Mouse (Mus musculus) G1E (cell line): ENCODE measurements around the gene Dhx29. TPM values are rescaled to one million over a fixed set of nuclear protein-coding genes. Genes with fewer than 3 reads are reported as not detected.

Experiments used
- ATAC-seq: 2 replicates; pipeline ENCODE4 v1.8.0; 2016; ENCODE audit warnings: mild to moderate bottlenecking; ENCODE audit not compliant: insufficient number of reproducible peaks, poor library complexity, low FRiP score, severe bottlenecking; ENCODE audit errors: extremely low read depth
- DNase-seq: peaks from one replicate; pipeline ENCODE4 v3.0.0; 2012; ENCODE audit warnings: low spot score
- H3K27me3 ChIP-seq: 2 replicates; pipeline ENCODE4 v1.6.1; 2012; ENCODE audit warnings: mild to moderate bottlenecking, low read length, inconsistent platforms; ENCODE audit not compliant: insufficient read depth
- H3K36me3 ChIP-seq: replicated peaks from 2 replicates; pipeline ENCODE3; 2012; ENCODE audit warnings: mild to moderate bottlenecking, inconsistent platforms
- H3K4me1 ChIP-seq: 2 replicates; pipeline ENCODE4 v1.6.1; 2012; ENCODE audit warnings: low read depth, low read length, inconsistent platforms, mixed read lengths; ENCODE audit not compliant: insufficient read depth
- H3K4me3 ChIP-seq: 2 replicates; pipeline ENCODE4 v1.5.1; 2012; ENCODE audit warnings: low read depth, mild to moderate bottlenecking, inconsistent platforms, low read length, moderate library complexity, mixed read lengths
- H3K9me3 ChIP-seq: replicated peaks from 2 replicates; pipeline ENCODE4 v1.6.1; 2012; ENCODE audit warnings: inconsistent platforms
- CTCF ChIP-seq: IDR thresholded peaks from 2 replicates; pipeline ENCODE4 v1.5.1; 2012; ENCODE audit warnings: low read depth, low read length, inconsistent platforms, mixed read lengths
- GATA1 ChIP-seq: IDR thresholded peaks from 2 replicates; pipeline ENCODE4 v1.6.1; 2012; ENCODE audit warnings: borderline replicate concordance, low read length, inconsistent platforms, mixed read lengths
- GATA2 ChIP-seq: IDR thresholded peaks from 2 replicates; pipeline ENCODE4 v1.6.1; 2012; ENCODE audit warnings: low read depth, low read length, inconsistent platforms, borderline replicate concordance
- POLR2AphosphoS5 ChIP-seq: IDR thresholded peaks from 2 replicates; pipeline ENCODE4 v1.6.1; 2012; ENCODE audit warnings: low read depth, low read length, inconsistent platforms; ENCODE audit not compliant: insufficient replicate concordance
- TAL1 ChIP-seq: conservative IDR thresholded peaks from 2 replicates; pipeline ENCODE4 v1.6.1; 2012; ENCODE audit warnings: low read depth, low read length, inconsistent platforms, mixed read lengths
- polyA plus RNA-seq: library from polyadenylated mRNA; stranded (reverse); fragments of >175 nt; gene quantifications from 2 replicates; pipeline ENCODE4 v1.2.3, GENCODE M21; 2012
- total RNA-seq, 2 experiments: library from RNA; stranded (forward) in 1 of 2; stranded (reverse) in 1 of 2; fragments of 200-1000 nt in 1 of 2; fragments of >200 nt in 1 of 2; fragmentation: Nextera tagmentation in 1 of 2; gene quantifications; 2 replicates each; pipeline ENCODE4 v1.2.3; 2014 to 2017

Gene Dhx29
- total and polyA plus RNA-seq, 3 experiments: 7.2 to 57.6 (median 20.1) TPM

- H3K4me3 ChIP-seq: no peak overlapping the region
- TF ChIP-seq CTCF (no peak), POLR2AphosphoS5 (no peak), TAL1 (no peak), GATA2 (no peak), GATA1 (no peak)
- peaks cover 89% of the 10 kb centered on the region for H3K36me3 ChIP-seq
- H3K9me3 ChIP-seq: no peaks in the 10 kb centered on the region
- no peak for DNase-seq
- no peaks in the 10 kb centered on the region for H3K27me3 ChIP-seq
- ATAC-seq: no peak
- peaks cover 7% of the 10 kb centered on the region; the same call in 1 of the 2 replicates for H3K4me1 ChIP-seq
Observed at GRCm38 (mm10) chr13:112945312-112945711, 18.1 kb downstream of the Dhx29 start.

- Histone ChIP-seq H3K9me3 (no peaks in the 10 kb centered on the region), H3K36me3 (peaks cover 90% of the 10 kb centered on the region), H3K4me1 (peaks cover 7% of the 10 kb centered on the region; the same call in 1 of the 2 replicates), H3K27me3 (no peaks in the 10 kb centered on the region), H3K4me3 (no peak overlapping the region)
- DNase-seq (no peak), ATAC-seq (no peak)
- TF ChIP-seq GATA2: no peak
- no peak for TF ChIP-seq GATA1
Observed at GRCm38 (mm10) chr13:112945900-112946299, 18.6 kb downstream of the Dhx29 start.

- no peak overlapping the region for H3K4me3 ChIP-seq
- no peaks in the 10 kb centered on the region for H3K9me3 ChIP-seq
- DNase-seq: no peak
- ATAC-seq: no peak
- TF ChIP-seq TAL1 (no peak), GATA1 (no peak), POLR2AphosphoS5 (no peak), GATA2 (no peak), CTCF (no peak)
- no peaks in the 10 kb centered on the region for H3K27me3 ChIP-seq
- no peaks in the 10 kb centered on the region for H3K4me1 ChIP-seq
- peaks cover 87% of the 10 kb centered on the region for H3K36me3 ChIP-seq
Observed at GRCm38 (mm10) chr13:112954067-112954466, 26.8 kb downstream of the Dhx29 start.

- H3K27me3 ChIP-seq: no peaks in the 10 kb centered on the region
- no peak for DNase-seq
- TF ChIP-seq GATA1: no peak
- TF ChIP-seq GATA2: no peak
- no peak for TF ChIP-seq TAL1
- no peak for TF ChIP-seq CTCF
- TF ChIP-seq POLR2AphosphoS5: no peak
- no peaks in the 10 kb centered on the region for H3K9me3 ChIP-seq
- H3K36me3 ChIP-seq: peaks cover 86% of the 10 kb centered on the region
- ATAC-seq: no peak
- H3K4me3 ChIP-seq: no peak overlapping the region
- no peaks in the 10 kb centered on the region for H3K4me1 ChIP-seq
Observed at GRCm38 (mm10) chr13:112963081-112963480, 35.8 kb downstream of the Dhx29 start.

- no peak for DNase-seq
- no peak for TF ChIP-seq CTCF
- no peak for TF ChIP-seq POLR2AphosphoS5
- no peak for TF ChIP-seq TAL1
- TF ChIP-seq GATA1: no peak
- no peak for TF ChIP-seq GATA2
- ATAC-seq: no peak
- H3K9me3 ChIP-seq: no peaks in the 10 kb centered on the region
- no peaks in the 10 kb centered on the region for H3K27me3 ChIP-seq
- H3K4me1 ChIP-seq: no peaks in the 10 kb centered on the region
- no peak overlapping the region for H3K4me3 ChIP-seq
- H3K36me3 ChIP-seq: peaks cover 85% of the 10 kb centered on the region
Observed at GRCm38 (mm10) chr13:112964421-112964820, 37.2 kb downstream of the Dhx29 start.

GRCm38 (mm10) chr13:112967267-112967666 is 40.0 kb downstream of the Dhx29 start:
- no peak overlapping the region for H3K4me3 ChIP-seq
- H3K9me3 ChIP-seq: no peaks in the 10 kb centered on the region
- ATAC-seq (no peak), DNase-seq (no peak)
- no peaks in the 10 kb centered on the region for H3K4me1 ChIP-seq
- 0 out of 2 replicates have a peak, but pooled peaks cover 2% of the 10 kb centered on the region for H3K27me3 ChIP-seq
- peaks cover 67% of the 10 kb centered on the region for H3K36me3 ChIP-seq
- no peak for TF ChIP-seq TAL1
- no peak for TF ChIP-seq POLR2AphosphoS5
- TF ChIP-seq CTCF: no peak
- no peak for TF ChIP-seq GATA2
- TF ChIP-seq GATA1: no peak
